Mouse (Mus musculus): ENCODE results near the gene Arrdc2. TPM values are rescaled to one million over a fixed set of nuclear protein-coding genes. Genes with fewer than 3 reads are reported as not detected.

Arrdc2 gene
- polyA plus RNA-seq, 1 experiment from 2014 or later: 8.0 TPM

DNA sequence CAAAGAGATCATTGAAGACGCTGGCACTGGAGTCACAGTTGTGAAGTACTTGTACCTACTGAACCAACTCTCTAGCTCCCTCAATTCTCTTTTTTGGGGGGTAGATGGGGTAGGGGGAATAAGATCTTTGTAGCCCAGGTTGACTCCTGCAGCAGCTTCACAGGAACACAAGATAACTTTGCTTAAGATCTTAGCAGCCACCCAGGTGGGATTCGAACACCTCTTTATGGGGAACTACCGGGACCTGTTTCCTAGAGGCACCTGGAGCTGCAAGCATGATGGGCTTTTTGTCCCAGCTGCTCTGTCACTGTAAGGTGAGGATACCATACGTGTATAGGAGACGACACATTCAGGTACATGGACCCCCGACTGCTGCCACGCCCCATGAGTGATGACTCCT, 27.0 kb upstream of the Arrdc2 start:
- peaks cover 10% of the 10 kb centered on the region; the same call in 1 of the 2 replicates for H3K27me3 ChIP-seq (ENCODE audit: control insufficient read depth, insufficient read depth, low read length)
- peak overlapping the region; percentile 64; the same call in 1 of the 2 replicates for H3K9ac ChIP-seq (ENCODE audit: low read length)
- H3K4me1 ChIP-seq (ENCODE audit: control insufficient read depth, insufficient read depth, low read length): peaks cover 49% of the 10 kb centered on the region
- peaks cover 4% of the 10 kb centered on the region; the same call in 1 of the 2 replicates for H3K36me3 ChIP-seq (ENCODE audit: control insufficient read depth, insufficient read depth, low read length)
- H3K4me2 ChIP-seq: peak overlapping the region; percentile 48; the same call in 1 of the 2 replicates
- ATAC-seq (ENCODE audit: low FRiP score): no peak
- H3K27ac ChIP-seq (ENCODE audit: low read depth, low read length): peak overlapping the region; percentile 86; the same call in 1 of the 2 replicates
- no peaks in the 10 kb centered on the region for H3K9me3 ChIP-seq (ENCODE audit: control insufficient read depth, low read length)
- 86% methylated on average over 7 of the region's 7 CpGs for WGBS
- H3K4me3 ChIP-seq (ENCODE audit: low read depth, low read length): no peak overlapping the region
- DNase-seq (ENCODE audit: low spot score, missing footprints): peak; percentile 86

DNA sequence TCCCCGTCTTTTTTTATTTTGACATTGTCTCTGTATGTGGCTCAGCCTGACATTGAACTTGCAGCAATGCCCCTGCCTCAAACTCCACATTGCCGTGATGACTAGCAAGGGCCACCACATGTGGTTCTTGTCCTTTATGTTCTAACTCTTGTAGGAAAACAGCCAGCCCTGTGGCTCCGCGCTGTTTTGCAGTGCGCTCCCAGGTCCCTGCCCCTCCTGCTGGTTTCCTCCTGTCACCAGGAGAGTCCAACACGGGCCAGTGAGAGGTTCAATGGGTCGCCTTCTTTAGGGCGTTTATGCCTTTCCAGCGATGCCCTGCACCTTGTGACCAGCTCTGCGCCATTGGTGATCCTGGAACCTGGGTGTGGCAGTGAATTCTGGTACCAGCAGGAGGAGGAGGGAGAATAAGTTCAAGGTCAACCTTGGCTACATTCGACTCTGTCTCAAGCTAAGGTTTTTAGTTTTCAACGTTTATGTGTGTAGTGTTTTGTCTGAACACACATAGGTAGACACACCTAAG, 26.5 kb upstream of the Arrdc2 start:
- Histone ChIP-seq H3K4me2 (peak overlapping the region; percentile 48), H3K36me3 (ENCODE audit: control insufficient read depth, insufficient read depth, low read length) (peaks cover 4% of the 10 kb centered on the region; the same call in 1 of the 2 replicates), H3K4me3 (ENCODE audit: low read depth, low read length) (peak overlapping the region; percentile 15), H3K4me1 (ENCODE audit: control insufficient read depth, insufficient read depth, low read length) (peaks cover 49% of the 10 kb centered on the region), H3K9ac (ENCODE audit: low read length) (peak overlapping the region; percentile 64), H3K27me3 (ENCODE audit: control insufficient read depth, insufficient read depth, low read length) (peaks cover 12% of the 10 kb centered on the region; the same call in 1 of the 2 replicates), H3K27ac (ENCODE audit: low read depth, low read length) (peak overlapping the region; percentile 86), H3K9me3 (ENCODE audit: control insufficient read depth, low read length) (no peaks in the 10 kb centered on the region)
- peak; percentile 17 for ATAC-seq (ENCODE audit: low FRiP score)
- WGBS: 9% methylated on average over 12 of the region's 12 CpGs
- no peak for DNase-seq (ENCODE audit: low spot score, missing footprints)

DNA sequence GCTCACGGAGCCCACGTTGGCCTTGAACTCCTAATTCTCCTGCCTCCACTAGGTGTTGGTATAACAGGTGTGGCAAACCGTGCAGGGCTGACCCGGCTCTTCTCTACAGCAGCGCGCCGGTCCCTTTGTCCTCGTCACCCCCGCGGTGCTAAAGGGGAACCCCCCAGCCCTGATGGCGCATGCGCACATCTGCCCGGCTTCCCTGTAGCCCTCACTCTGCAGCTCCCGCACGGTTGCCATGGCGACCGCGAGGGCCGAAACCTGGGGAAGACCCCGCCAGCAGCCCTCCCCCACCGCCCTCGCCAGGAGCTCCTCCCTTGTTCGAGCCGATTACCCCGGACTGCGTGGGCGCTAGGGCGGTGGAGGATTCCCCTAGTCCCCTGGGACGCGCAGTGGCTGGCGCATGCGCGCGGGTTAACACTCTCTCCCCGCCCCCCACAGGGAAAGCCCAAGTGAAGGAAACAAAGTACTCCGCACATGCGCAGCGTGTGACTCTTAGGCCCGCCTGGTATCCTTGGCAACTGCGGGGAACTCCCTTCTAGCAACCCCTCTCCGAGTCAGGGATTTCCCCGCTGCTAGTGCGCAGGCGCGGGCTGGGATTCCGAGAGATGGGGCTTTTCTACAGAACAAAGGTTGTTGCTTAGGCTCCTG, 26.0 kb upstream of the Arrdc2 start:
- H3K9me3 ChIP-seq (ENCODE audit: control insufficient read depth, low read length): no peaks in the 10 kb centered on the region
- H3K27ac ChIP-seq (ENCODE audit: low read depth, low read length): peak overlapping the region; percentile 97
- H3K4me3 ChIP-seq (ENCODE audit: low read depth, low read length): peak overlapping the region; percentile 62
- H3K4me1 ChIP-seq (ENCODE audit: control insufficient read depth, insufficient read depth, low read length): peaks cover 49% of the 10 kb centered on the region
- peak overlapping the region; percentile 98 for H3K4me2 ChIP-seq
- peak overlapping the region; percentile 90 for H3K9ac ChIP-seq (ENCODE audit: low read length)
- peak; percentile 85 for ATAC-seq (ENCODE audit: low FRiP score)
- H3K36me3 ChIP-seq (ENCODE audit: control insufficient read depth, insufficient read depth, low read length): peaks cover 4% of the 10 kb centered on the region; the same call in 1 of the 2 replicates
- under 1% methylated on average over 46 of the region's 46 CpGs for WGBS
- peak; percentile 100 for DNase-seq (ENCODE audit: low spot score, missing footprints)
- peaks cover 12% of the 10 kb centered on the region; the same call in 1 of the 2 replicates for H3K27me3 ChIP-seq (ENCODE audit: control insufficient read depth, insufficient read depth, low read length)

DNA sequence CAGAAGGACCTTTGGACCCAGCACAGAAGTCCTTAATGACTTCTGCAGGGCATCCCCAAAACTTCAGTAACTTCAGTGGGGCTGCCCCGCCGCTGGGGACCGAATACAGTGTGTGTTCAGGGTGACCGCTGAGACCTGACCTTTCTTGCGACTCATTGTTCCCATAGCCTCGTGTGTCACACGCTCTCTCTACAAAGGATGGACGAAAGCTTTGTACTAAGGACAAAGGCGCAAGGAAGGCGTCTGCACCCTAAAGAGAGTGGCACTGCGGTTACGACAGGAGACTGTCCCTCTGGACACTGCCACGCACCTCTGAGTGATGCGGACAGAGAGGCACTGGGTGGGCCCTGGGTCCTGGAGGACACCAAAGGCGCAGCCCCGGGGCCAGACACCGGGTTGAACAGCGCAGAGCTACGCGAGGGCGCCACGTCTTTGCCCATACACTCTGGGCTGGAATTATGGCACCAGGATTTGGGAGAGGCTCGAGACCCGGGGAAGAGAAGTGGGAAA, 25.2 kb upstream of the Arrdc2 start:
- Histone ChIP-seq H3K27ac (ENCODE audit: low read depth, low read length) (peak overlapping the region; percentile 97), H3K9me3 (ENCODE audit: control insufficient read depth, low read length) (no peaks in the 10 kb centered on the region), H3K4me2 (peak overlapping the region; percentile 98), H3K9ac (ENCODE audit: low read length) (peak overlapping the region; percentile 90), H3K36me3 (ENCODE audit: control insufficient read depth, insufficient read depth, low read length) (peaks cover 4% of the 10 kb centered on the region; the same call in 1 of the 2 replicates), H3K4me1 (ENCODE audit: control insufficient read depth, insufficient read depth, low read length) (peaks cover 49% of the 10 kb centered on the region), H3K27me3 (ENCODE audit: control insufficient read depth, insufficient read depth, low read length) (peaks cover 12% of the 10 kb centered on the region; the same call in 1 of the 2 replicates), H3K4me3 (ENCODE audit: low read depth, low read length) (peak overlapping the region; percentile 62)
- ATAC-seq (ENCODE audit: low FRiP score): peak; percentile 33
- WGBS: under 1% methylated on average over 24 of the region's 24 CpGs
- peak; percentile 97 for DNase-seq (ENCODE audit: low spot score, missing footprints)

DNA sequence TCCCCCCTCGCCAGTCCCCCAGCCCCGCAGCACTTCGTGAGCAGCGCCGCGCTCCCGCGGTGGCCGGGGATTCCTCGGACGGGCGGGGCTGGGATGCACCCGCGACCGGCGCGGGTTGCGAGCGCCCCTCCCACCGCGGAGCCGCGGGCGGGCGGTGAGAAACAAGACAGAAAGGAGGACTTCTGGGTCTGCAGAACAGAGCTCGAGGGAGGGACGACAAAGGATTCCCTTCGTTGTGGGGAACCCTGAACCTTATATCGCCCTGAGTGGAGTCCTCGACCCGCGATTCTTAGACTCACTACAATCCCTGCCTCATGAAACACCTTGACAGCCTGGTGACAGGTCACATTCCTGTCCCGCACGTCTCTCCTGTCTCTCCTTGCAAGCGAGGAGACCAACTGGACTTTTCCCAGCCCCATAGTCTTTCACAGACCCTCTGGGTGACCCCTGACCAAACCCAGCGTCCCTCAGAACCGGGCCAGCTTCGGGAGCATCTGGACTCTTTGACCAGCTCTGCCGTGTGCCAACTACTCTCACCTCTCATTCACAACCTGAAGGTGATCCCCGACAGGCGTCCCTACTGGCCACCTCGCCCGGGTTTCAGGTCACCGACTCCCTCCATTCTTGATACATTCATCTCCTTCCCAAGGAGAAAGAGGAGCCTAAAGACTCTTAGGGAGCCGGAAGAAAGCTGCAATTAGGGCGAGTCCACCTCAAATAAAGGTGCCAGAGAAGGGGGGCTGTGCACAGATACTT, 24.6 kb upstream of the Arrdc2 start:
- H3K27ac ChIP-seq (ENCODE audit: low read depth, low read length): peak overlapping the region; percentile 97
- H3K36me3 ChIP-seq (ENCODE audit: control insufficient read depth, insufficient read depth, low read length): peaks cover 4% of the 10 kb centered on the region; the same call in 1 of the 2 replicates
- H3K9me3 ChIP-seq (ENCODE audit: control insufficient read depth, low read length): no peaks in the 10 kb centered on the region
- peak overlapping the region; percentile 98 for H3K4me2 ChIP-seq
- peaks cover 47% of the 10 kb centered on the region for H3K4me1 ChIP-seq (ENCODE audit: control insufficient read depth, insufficient read depth, low read length)
- H3K4me3 ChIP-seq (ENCODE audit: low read depth, low read length): peak overlapping the region; percentile 62
- H3K9ac ChIP-seq (ENCODE audit: low read length): peak overlapping the region; percentile 90
- no peak for ATAC-seq (ENCODE audit: low FRiP score)
- peak; percentile 96 for DNase-seq (ENCODE audit: low spot score, missing footprints)
- H3K27me3 ChIP-seq (ENCODE audit: control insufficient read depth, insufficient read depth, low read length): peaks cover 12% of the 10 kb centered on the region; the same call in 1 of the 2 replicates
- under 1% methylated on average over 46 of the region's 46 CpGs for WGBS

DNA sequence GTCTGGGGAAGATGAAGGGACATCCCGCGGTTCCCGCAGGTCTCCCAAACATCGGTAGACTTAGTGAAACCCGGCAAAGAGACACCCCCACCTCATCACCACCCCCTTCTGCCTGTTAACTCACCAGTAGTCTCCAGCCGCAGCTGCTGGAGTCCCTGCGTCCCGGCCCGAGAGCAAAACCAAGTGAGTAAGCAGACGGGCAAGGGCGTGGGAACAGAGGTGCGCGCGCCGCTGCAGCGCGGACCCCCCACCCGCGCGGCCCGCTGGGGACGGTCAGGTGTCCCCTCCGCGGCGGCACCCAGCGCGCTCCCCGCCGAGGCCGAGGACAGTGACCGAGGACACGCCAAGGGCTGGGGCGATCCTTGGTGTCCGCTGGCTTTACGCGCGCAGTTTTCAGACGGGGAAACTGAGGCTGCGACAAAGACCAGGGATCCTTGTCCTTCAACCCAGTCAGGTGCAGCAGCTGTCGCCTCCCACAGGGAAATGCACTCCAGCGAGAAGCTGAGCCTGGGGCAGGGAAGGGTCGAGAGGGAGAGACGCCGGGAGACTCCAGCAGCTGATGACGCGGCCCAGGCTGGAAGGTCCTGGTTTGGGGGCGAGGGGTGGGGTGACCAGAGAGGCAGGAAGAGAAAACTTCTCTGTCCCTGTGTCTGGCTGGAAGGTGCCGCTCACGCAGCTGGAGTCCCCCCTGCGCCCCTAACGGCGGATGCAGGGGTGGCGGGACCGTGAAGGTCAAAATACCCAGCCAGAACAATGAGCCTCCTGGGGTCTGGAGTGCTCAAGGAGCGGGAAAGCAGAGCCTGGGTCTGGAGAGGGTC, 23.5 kb upstream of the Arrdc2 start, which contains the start of gene Kcnn1:
Gene Kcnn1, minus strand, starts transcription at position 435 of the 818 bp plus-strand sequence.
- DNase-seq (ENCODE audit: low spot score, missing footprints): peak; percentile 96
- Histone ChIP-seq H3K9me3 (ENCODE audit: control insufficient read depth, low read length) (no peaks in the 10 kb centered on the region), H3K4me1 (ENCODE audit: control insufficient read depth, insufficient read depth, low read length) (peaks cover 48% of the 10 kb centered on the region), H3K4me3 (ENCODE audit: low read depth, low read length) (peak within 1 kb of the TSS; percentile 62), H3K9ac (ENCODE audit: low read length) (peak within 1 kb of the TSS; percentile 90), H3K4me2 (peak within 1 kb of the TSS; percentile 98), H3K27ac (ENCODE audit: low read depth, low read length) (peak within 1 kb of the TSS; percentile 97), H3K27me3 (ENCODE audit: control insufficient read depth, insufficient read depth, low read length) (peaks cover 12% of the 10 kb centered on the region; the same call in 1 of the 2 replicates), H3K36me3 (ENCODE audit: control insufficient read depth, insufficient read depth, low read length) (peaks cover 2% of the 10 kb centered on the region; the same call in 1 of the 2 replicates)
- ATAC-seq (ENCODE audit: low FRiP score): peak; percentile 7
- 1% methylated on average over 55 of the region's 55 CpGs for WGBS

DNA sequence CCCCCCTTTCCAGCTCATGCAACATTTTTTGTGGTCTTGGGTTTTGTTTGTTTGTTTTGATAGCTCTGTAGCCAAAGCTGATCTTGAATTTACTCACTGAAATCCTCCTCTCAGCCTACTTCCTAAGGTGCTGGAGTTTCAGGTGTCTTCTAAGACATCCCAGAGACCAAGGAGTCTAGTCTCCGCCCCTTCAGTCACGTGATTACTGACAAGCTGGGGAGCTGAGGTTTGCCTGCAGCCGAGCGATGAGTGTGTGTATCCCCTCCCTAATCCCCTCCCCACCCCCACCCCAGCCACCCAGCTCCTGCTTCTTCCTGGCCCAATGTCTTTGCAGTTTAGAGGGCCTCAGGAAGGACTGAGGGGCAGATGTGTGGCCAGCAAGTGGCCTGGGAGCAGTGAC, 18.0 kb upstream of the Arrdc2 start:
- peak overlapping the region; percentile 5; the same call in 1 of the 2 replicates for H3K27ac ChIP-seq (ENCODE audit: low read depth, low read length)
- no peaks in the 10 kb centered on the region for H3K9me3 ChIP-seq (ENCODE audit: control insufficient read depth, low read length)
- ATAC-seq (ENCODE audit: low FRiP score): peak; percentile 17; the same call in 1 of the 2 replicates
- peaks cover 33% of the 10 kb centered on the region for H3K4me1 ChIP-seq (ENCODE audit: control insufficient read depth, insufficient read depth, low read length)
- 4% methylated on average over 4 of the region's 4 CpGs for WGBS
- peak overlapping the region; percentile 33 for H3K9ac ChIP-seq (ENCODE audit: low read length)
- H3K4me3 ChIP-seq (ENCODE audit: low read depth, low read length): no peak overlapping the region
- H3K36me3 ChIP-seq (ENCODE audit: control insufficient read depth, insufficient read depth, low read length): no peaks in the 10 kb centered on the region; the same call in 1 of the 2 replicates
- no peak for DNase-seq (ENCODE audit: low spot score, missing footprints)
- H3K4me2 ChIP-seq: no peak overlapping the region
- peaks cover 9% of the 10 kb centered on the region; the same call in 1 of the 2 replicates for H3K27me3 ChIP-seq (ENCODE audit: control insufficient read depth, insufficient read depth, low read length)

Data from midbrain, embryonic 11.5 days (tissue).